Mouse (Mus musculus) thymus, adult 2 months (tissue): ENCODE data around the gene A230050P20Rik.

ENCODE experiments used
- CTCF ChIP-seq: fragments of 200-500 bp; IDR thresholded peaks from 2 replicates; pipeline ENCODE4 v1.5.1; 2012; ENCODE audit warnings: mild to moderate bottlenecking, control low read depth, low read length, moderate library complexity, borderline replicate concordance; ENCODE audit not compliant: control insufficient read depth, poor library complexity, insufficient read depth; ENCODE audit errors: extremely low read depth
- POLR2A ChIP-seq: fragments of 200-500 bp; IDR thresholded peaks from 2 replicates; pipeline ENCODE4 v1.6.1; 2012; ENCODE audit warnings: mild to moderate bottlenecking, low read length, control low read depth, moderate library complexity; ENCODE audit not compliant: control insufficient read depth, poor library complexity, insufficient read depth; ENCODE audit errors: extremely low read depth

DNA sequence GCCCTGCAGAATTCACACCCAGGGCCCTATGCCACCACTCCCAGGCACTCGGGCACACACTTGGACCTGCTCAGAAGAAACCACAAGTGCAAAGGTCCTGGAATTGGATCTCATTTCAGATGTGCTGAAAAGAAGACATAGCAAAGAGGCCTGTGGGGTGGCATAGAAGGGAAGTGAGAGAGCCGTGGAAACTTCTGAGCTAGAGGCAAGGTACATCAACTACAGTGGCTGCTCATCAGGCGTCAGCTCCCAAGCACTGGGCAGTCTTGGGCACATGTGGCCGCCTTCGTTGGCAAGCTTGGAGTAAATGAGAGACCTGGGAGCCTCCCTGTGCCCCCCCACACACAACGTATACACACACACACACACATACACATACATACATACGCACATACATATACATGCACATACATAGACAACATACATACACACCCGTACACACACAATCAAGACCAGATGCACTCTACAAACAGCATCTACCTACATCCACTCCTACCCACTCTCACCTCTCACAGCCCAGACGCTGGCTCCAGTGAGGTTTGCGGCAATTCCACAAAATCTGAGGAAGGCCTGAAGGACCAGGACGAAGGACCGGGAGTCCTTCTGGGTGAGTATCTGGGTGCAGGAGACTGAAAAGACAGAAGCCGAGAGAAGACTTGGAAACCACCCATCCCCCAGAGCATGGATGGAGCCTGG lies 10.8 kb downstream of the A230050P20Rik start, which contains the start of gene Angptl6:
- TF ChIP-seq CTCF: no peak
- TF ChIP-seq POLR2A: no peak
